Mouse (Mus musculus) neural tube, embryonic 11.5 days (tissue): ENCODE measurements around the gene Dagla. TPM values are rescaled to one million over a fixed set of nuclear protein-coding genes. Genes with fewer than 3 reads are reported as not detected.

Experiments
- ATAC-seq: fragments of 200-750 bp; cut with Nextera tagmentation; 2 replicates; pipeline ENCODE4 v1.8.0; 2017; ENCODE audit warnings: moderate number of reproducible peaks, mild to moderate bottlenecking, moderate TSS enrichment, moderate library complexity; ENCODE audit not compliant: insufficient read depth, low FRiP score, low TSS enrichment
- DNase-seq: peaks from one replicate; pipeline ENCODE4 v3.0.0-alpha.2; 2015; ENCODE audit warnings: low spot score
- H3K27ac ChIP-seq: fragments of 300-500 bp; sonication (generic); 2 replicates; pipeline ENCODE4 v1.5.1; 2014; ENCODE audit warnings: low read depth, mild to moderate bottlenecking, low read length
- H3K27me3 ChIP-seq: fragments of 300-500 bp; sonication (generic); 2 replicates; pipeline ENCODE4 v1.6.1; 2014; ENCODE audit warnings: mild to moderate bottlenecking, low read length, mixed read lengths; ENCODE audit not compliant: control insufficient read depth, insufficient read depth
- H3K36me3 ChIP-seq: fragments of 300-500 bp; sonication (generic); 2 replicates; pipeline ENCODE4 v1.6.1; 2014; ENCODE audit warnings: mild to moderate bottlenecking, low read length, moderate library complexity, mixed read lengths; ENCODE audit not compliant: control insufficient read depth, insufficient read depth
- H3K4me1 ChIP-seq: fragments of 300-500 bp; sonication (generic); 2 replicates; pipeline ENCODE4 v1.6.1; 2014; ENCODE audit warnings: low read length, mixed read lengths; ENCODE audit not compliant: control insufficient read depth, insufficient read depth
- H3K4me2 ChIP-seq: fragments of 300-500 bp; sonication (generic); 2 replicates; pipeline ENCODE4 v1.6.1; 2014; ENCODE audit warnings: low read depth, mild to moderate bottlenecking, moderate library complexity
- H3K4me3 ChIP-seq: fragments of 300-500 bp; sonication (generic); 2 replicates; pipeline ENCODE4 v1.5.1; 2014; ENCODE audit warnings: low read depth, low read length
- H3K9ac ChIP-seq: fragments of 300-500 bp; sonication (generic); 2 replicates; pipeline ENCODE4 v1.6.1; 2014; ENCODE audit warnings: mild to moderate bottlenecking, low read length
- H3K9me3 ChIP-seq: fragments of 300-500 bp; sonication (generic); 2 replicates; pipeline ENCODE4 v1.6.1; 2016; ENCODE audit warnings: low read length; ENCODE audit not compliant: control insufficient read depth
- WGBS: fragments of 180-500 bp; shearing (Covaris S2); extraction: QIAGEN DNeasy Blood & Tissue Kit; methylation state at CpG from one replicate; pipeline ENCODE4 v1.1.7; 2014; 5-methylcytosine and 5-hydroxymethylcytosine counted together
- polyA plus RNA-seq: library from polyadenylated mRNA; unstranded; fragments of >200 nt; fragmentation: Nextera tagmentation; extraction: Ambion mirVana; gene quantifications from 2 replicates; pipeline ENCODE4 v1.2.1, GENCODE M21; 2014

Dagla gene
- polyA plus RNA-seq, 1 experiment from 2014 or later, result 3.2 TPM

GRCm38 (mm10) chr19:10232327-10233017 lies 72.2 kb downstream of the Dagla start:
- Histone ChIP-seq H3K4me2 (no peak overlapping the region), H3K36me3 (no peaks in the 10 kb centered on the region), H3K4me3 (no peak overlapping the region), H3K9ac (no peak overlapping the region), H3K4me1 (peaks cover 4% of the 10 kb centered on the region; the same call in 1 of the 2 replicates), H3K27ac (no peak overlapping the region), H3K27me3 (no peaks in the 10 kb centered on the region), H3K9me3 (no peaks in the 10 kb centered on the region)
- DNase-seq (no peak), ATAC-seq (no peak)
- WGBS, result 29% methylated on average over 9 of the region's 9 CpGs

- H3K4me2 ChIP-seq, result no peak overlapping the region
- WGBS, result 13% methylated on average over 5 of the region's 5 CpGs
- ATAC-seq (no peak), DNase-seq (no peak)
- no peaks in the 10 kb centered on the region for H3K36me3 ChIP-seq
- no peak overlapping the region for H3K4me3 ChIP-seq
- no peak overlapping the region for H3K9ac ChIP-seq
- H3K27ac ChIP-seq, result no peak overlapping the region
- H3K27me3 ChIP-seq, result no peaks in the 10 kb centered on the region
- no peaks in the 10 kb centered on the region for H3K9me3 ChIP-seq
- H3K4me1 ChIP-seq, result peaks cover 4% of the 10 kb centered on the region; the same call in 1 of the 2 replicates
These were observed 72.8 kb downstream of the Dagla start for GRCm38 (mm10) chr19:10231871-10232270.

- Histone ChIP-seq H3K4me3 (no peak overlapping the region), H3K9ac (no peak overlapping the region), H3K4me2 (no peak overlapping the region), H3K4me1 (peaks cover 4% of the 10 kb centered on the region; the same call in 1 of the 2 replicates), H3K36me3 (no peaks in the 10 kb centered on the region), H3K9me3 (no peaks in the 10 kb centered on the region), H3K27ac (no peak overlapping the region), H3K27me3 (no peaks in the 10 kb centered on the region)
- ATAC-seq, result no peak
- 4% methylated on average over 7 of the region's 7 CpGs for WGBS
- DNase-seq, result peak; percentile 38
These were observed 73.7 kb downstream of the Dagla start for GRCm38 (mm10) chr19:10231016-10231415.

- no peaks in the 10 kb centered on the region for H3K27me3 ChIP-seq
- H3K27ac ChIP-seq, result no peak overlapping the region
- 91% methylated on average over 4 of the region's 4 CpGs for WGBS
These were observed 78.9 kb downstream of the Dagla start for GRCm38 (mm10) chr19:10225767-10226166.

GRCm38 (mm10) chr19:10224637-10225453 lies 79.8 kb downstream of the Dagla start:
- 36% methylated on average over 26 of the region's 26 CpGs for WGBS
- no peak overlapping the region for H3K4me3 ChIP-seq

More at GRCm38 (mm10) chr19:10225767-10226166, 78.9 kb downstream of the Dagla start:
- Histone ChIP-seq H3K9me3 (no peaks in the 10 kb centered on the region), H3K4me2 (no peak overlapping the region), H3K4me3 (no peak overlapping the region), H3K4me1 (peaks cover 5% of the 10 kb centered on the region), H3K36me3 (no peaks in the 10 kb centered on the region), H3K9ac (no peak overlapping the region)
- DNase-seq (no peak), ATAC-seq (no peak)

GRCm38 (mm10) chr19:10223561-10223960 lies 81.1 kb downstream of the Dagla start:
- ATAC-seq (no peak), DNase-seq (no peak)
- H3K4me3 ChIP-seq, result no peak overlapping the region
- no peaks in the 10 kb centered on the region for H3K36me3 ChIP-seq
- no peak overlapping the region for H3K9ac ChIP-seq
- H3K27me3 ChIP-seq, result no peaks in the 10 kb centered on the region
- H3K27ac ChIP-seq, result no peak overlapping the region
- no peak overlapping the region for H3K4me2 ChIP-seq
- 68% methylated on average over 4 of the region's 4 CpGs for WGBS
- H3K9me3 ChIP-seq, result no peaks in the 10 kb centered on the region
- peaks cover 5% of the 10 kb centered on the region for H3K4me1 ChIP-seq

More at GRCm38 (mm10) chr19:10224637-10225453, 79.8 kb downstream of the Dagla start:
- Histone ChIP-seq H3K36me3 (no peaks in the 10 kb centered on the region), H3K27me3 (no peaks in the 10 kb centered on the region), H3K4me1 (peaks cover 5% of the 10 kb centered on the region), H3K9ac (peak overlapping the region; percentile 23; the same call in 1 of the 2 replicates), H3K27ac (no peak overlapping the region), H3K4me2 (0 out of 2 replicates have a peak overlapping the region, but pooled peaks have one; percentile 23), H3K9me3 (no peaks in the 10 kb centered on the region)
- no peak for ATAC-seq
- peak; percentile 22 for DNase-seq

- WGBS, result 45% methylated on average over 8 of the region's 8 CpGs
- H3K9me3 ChIP-seq, result no peaks in the 10 kb centered on the region
- ATAC-seq, result no peak
- H3K27me3 ChIP-seq, result no peaks in the 10 kb centered on the region
- no peak for DNase-seq
- H3K36me3 ChIP-seq, result no peaks in the 10 kb centered on the region
- no peak overlapping the region for H3K27ac ChIP-seq
- no peak overlapping the region for H3K4me3 ChIP-seq
- H3K4me2 ChIP-seq, result no peak overlapping the region
- H3K9ac ChIP-seq, result no peak overlapping the region
- peaks cover 5% of the 10 kb centered on the region for H3K4me1 ChIP-seq
These were observed 82.0 kb downstream of the Dagla start for GRCm38 (mm10) chr19:10222656-10223055.

GRCm38 (mm10) chr19:10221585-10221984 lies 83.1 kb downstream of the Dagla start:
- H3K9ac ChIP-seq, result no peak overlapping the region
- peaks cover 5% of the 10 kb centered on the region for H3K4me1 ChIP-seq
- DNase-seq, result no peak
- H3K4me2 ChIP-seq, result no peak overlapping the region
- no peaks in the 10 kb centered on the region for H3K9me3 ChIP-seq
- ATAC-seq, result no peak
- no peaks in the 10 kb centered on the region for H3K36me3 ChIP-seq
- H3K27ac ChIP-seq, result no peak overlapping the region
- whole genome bisulfite sequencing, result 55% methylated on average over 4 of the region's 4 CpGs
- no peaks in the 10 kb centered on the region for H3K27me3 ChIP-seq
- H3K4me3 ChIP-seq, result no peak overlapping the region
